Mouse (Mus musculus) C2C12 (cell line): ENCODE results near the gene Npb. TPM values are rescaled to one million over a fixed set of nuclear protein-coding genes. Genes with fewer than 3 reads are reported as not detected.
A peak's percentile ranks its signal among the peaks of the same experiment; 100 is the strongest.

Source experiments
- H3K27me3 ChIP-seq: one replicate; pipeline ENCODE4 v1.6.1; 2011; ENCODE audit not compliant: control insufficient read depth, insufficient read depth, insufficient read length
- H3K36me3 ChIP-seq: one replicate; pipeline ENCODE4 v1.6.1; 2011; ENCODE audit not compliant: control insufficient read depth, insufficient read depth
- H3K4me3 ChIP-seq: one replicate; pipeline ENCODE4 v1.5.1; 2011; ENCODE audit warnings: mild to moderate bottlenecking, control low read depth; ENCODE audit not compliant: poor library complexity, insufficient read depth, severe bottlenecking
- H3K79me2 ChIP-seq: one replicate; pipeline ENCODE4 v1.6.1; 2011; ENCODE audit not compliant: control insufficient read depth, insufficient read depth
- H3K79me3 ChIP-seq: one replicate; pipeline ENCODE4 v1.6.1; 2011; ENCODE audit warnings: low read depth, control low read depth
- H3ac ChIP-seq: one replicate; pipeline ENCODE3; 2011; ENCODE audit warnings: low read depth; ENCODE audit not compliant: control insufficient read depth, insufficient read length
- CEBPB ChIP-seq: IDR thresholded peaks from one replicate; pipeline ENCODE4 v1.6.1; 2011; ENCODE audit warnings: low read depth, mild to moderate bottlenecking, control low read depth, moderate library complexity
- CTCF ChIP-seq: IDR thresholded peaks from one replicate; pipeline ENCODE4 v1.5.1; 2011; ENCODE audit not compliant: control insufficient read depth, insufficient read depth, insufficient read length
- FOSL1 ChIP-seq: IDR thresholded peaks from one replicate; pipeline ENCODE4 v1.8.0; 2011; ENCODE audit warnings: mild to moderate bottlenecking, low read length; ENCODE audit not compliant: poor library complexity, insufficient read depth, severe bottlenecking
- MAX ChIP-seq: IDR thresholded peaks from one replicate; pipeline ENCODE4 v1.6.1; 2011; ENCODE audit warnings: mild to moderate bottlenecking, control low read depth
- MYOD1 ChIP-seq: IDR thresholded peaks from one replicate; pipeline ENCODE4 v1.6.1; 2011; ENCODE audit warnings: low read depth; ENCODE audit not compliant: control insufficient read depth, insufficient read length
- MYOG ChIP-seq: IDR thresholded peaks from one replicate; pipeline ENCODE4 v1.6.1; 2011; ENCODE audit not compliant: control insufficient read depth, insufficient read length; ENCODE audit errors: extremely low read depth
- USF1 ChIP-seq: IDR thresholded peaks from one replicate; pipeline ENCODE4 v1.6.1; 2011; ENCODE audit warnings: low read depth, mild to moderate bottlenecking, control low read depth, moderate library complexity
- polyA plus RNA-seq: library from polyadenylated mRNA; unstranded; fragments of >200 nt; fragmentation: generic; extraction: Trizol; gene quantifications from one replicate; pipeline ENCODE4 v1.2.1, GENCODE M21; 2012; ENCODE audit warnings: missing spikeins

The Npb gene
- polyA plus RNA-seq, 1 experiment = not detected

GRCm38 (mm10) chr11:120631726-120632448, 23.6 kb downstream of the Npb start:
- peak overlapping the region; percentile 79 for H3ac ChIP-seq
- H3K79me3 ChIP-seq = peaks cover 66% of the 10 kb centered on the region
- peaks cover 89% of the 10 kb centered on the region for H3K79me2 ChIP-seq
- peak overlapping the region; percentile 82 for H3K4me3 ChIP-seq
- H3K36me3 ChIP-seq = peaks cover 26% of the 10 kb centered on the region
- no peak for TF ChIP-seq FOSL1
- no peak for TF ChIP-seq MYOD1
- no peak for TF ChIP-seq MYOG
- no peak for TF ChIP-seq CTCF
- TF ChIP-seq USF1 = no peak
- H3K27me3 ChIP-seq = no peaks in the 10 kb centered on the region

- TF ChIP-seq CTCF = peak; percentile 30
- TF ChIP-seq USF1 = no peak
- TF ChIP-seq MAX = peak; percentile 63
- peak overlapping the region; percentile 79 for H3ac ChIP-seq
- peak overlapping the region; percentile 82 for H3K4me3 ChIP-seq
Measured at GRCm38 (mm10) chr11:120632559-120633519, 24.6 kb downstream of the Npb start.

GRCm38 (mm10) chr11:120633520-120634343, 25.5 kb downstream of the Npb start, which contains the start of gene Mafg:
Gene Mafg, minus strand, starts transcription at chr11:120633600.
- Histone ChIP-seq H3K4me3 (peak within 1 kb of the TSS; percentile 82), H3K79me2 (peaks cover 71% of the 10 kb centered on the region), H3K36me3 (peaks cover 11% of the 10 kb centered on the region), H3ac (peak within 1 kb of the TSS; percentile 87), H3K27me3 (no peaks in the 10 kb centered on the region), H3K79me3 (peaks cover 49% of the 10 kb centered on the region)
- TF ChIP-seq USF1 (peak; percentile 90), MAX (peak; percentile 43), CEBPB (no peak), MYOD1 (no peak), FOSL1 (no peak)

More at GRCm38 (mm10) chr11:120632559-120633519, 24.6 kb downstream of the Npb start:
- Histone ChIP-seq H3K79me3 (peaks cover 57% of the 10 kb centered on the region), H3K79me2 (peaks cover 80% of the 10 kb centered on the region), H3K36me3 (peaks cover 17% of the 10 kb centered on the region), H3K27me3 (no peaks in the 10 kb centered on the region)

- H3K36me3 ChIP-seq = no peaks in the 10 kb centered on the region
- no peaks in the 10 kb centered on the region for H3K27me3 ChIP-seq
- H3K79me3 ChIP-seq = peaks cover 38% of the 10 kb centered on the region
- peaks cover 60% of the 10 kb centered on the region for H3K79me2 ChIP-seq
- no peak overlapping the region for H3K4me3 ChIP-seq
- H3ac ChIP-seq = no peak overlapping the region
- no peak for TF ChIP-seq MAX
- no peak for TF ChIP-seq CEBPB
- no peak for TF ChIP-seq MYOG
- TF ChIP-seq USF1 = no peak
- no peak for TF ChIP-seq FOSL1
- TF ChIP-seq MYOD1 = no peak
- no peak for TF ChIP-seq CTCF
Measured at GRCm38 (mm10) chr11:120634810-120635209, 26.5 kb downstream of the Npb start.

- Histone ChIP-seq H3K4me3 (no peak overlapping the region), H3K36me3 (no peaks in the 10 kb centered on the region), H3ac (no peak overlapping the region), H3K79me2 (peaks cover under 1% of the 10 kb centered on the region), H3K27me3 (no peaks in the 10 kb centered on the region), H3K79me3 (no peaks in the 10 kb centered on the region)
- TF ChIP-seq FOSL1 (no peak), MAX (no peak), MYOG (no peak), CEBPB (no peak)
Measured at GRCm38 (mm10) chr11:120641255-120641654, 33.0 kb downstream of the Npb start.
